In the genomic region with DNA sequence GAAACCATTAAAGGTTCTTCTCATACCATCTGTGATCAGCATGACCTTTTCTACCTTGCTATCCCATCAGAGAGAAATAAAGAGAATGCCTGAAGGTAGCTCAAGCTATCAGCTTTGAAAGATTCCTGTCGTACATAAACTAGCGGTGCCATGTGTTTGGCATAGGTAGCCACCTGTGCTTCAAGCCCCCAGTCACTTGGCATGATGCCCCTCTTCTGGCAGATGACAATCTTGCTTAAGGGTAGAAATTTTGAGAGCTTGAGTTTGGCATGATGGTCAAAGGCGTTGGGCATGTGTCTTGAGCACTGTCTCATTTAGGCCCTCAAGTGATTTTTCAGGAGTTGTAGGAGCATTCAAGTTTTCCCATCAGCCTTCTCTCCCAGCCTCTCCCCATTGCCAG, we compare ENCODE assay signal across 26 mouse cellular contexts.
"Had no signal": no experiment of that assay in that cellular context is flagged by ENCODE, and none has a peak within 500 bp of the region (broad histone marks: within the 10 kb centered on the region; RNA-seq: fewer than 3 reads in every experiment).

No protein-coding gene starts in this region.

- H3K27ac ChIP-seq: kidney, embryonic 15.5 days; left cerebral cortex, adult 2 months; limb, embryonic 10.5 days; limb, embryonic 13.5 days; liver, embryonic 12.5 days; liver, embryonic 15.5 days; lung, embryonic 15.5 days; midbrain, embryonic 10.5 days; midbrain, embryonic 15.5 days; neural tube, embryonic 12.5 days; neural tube, embryonic 15.5 days; stomach, postnatal 0 days had no signal

- H3K4me3 ChIP-seq: kidney, embryonic 15.5 days; left cerebral cortex, adult 2 months; limb, embryonic 10.5 days; limb, embryonic 13.5 days; liver, embryonic 12.5 days; liver, embryonic 15.5 days; lung, embryonic 15.5 days; megakaryocyte, embryonic 14.5 days; midbrain, embryonic 10.5 days; midbrain, embryonic 15.5 days; neural tube, embryonic 12.5 days; neural tube, embryonic 15.5 days had no signal

- ATAC-seq: liver, embryonic 12.5 days; midbrain, embryonic 15.5 days had no signal

- H3K9ac ChIP-seq: kidney, embryonic 15.5 days; limb, embryonic 13.5 days; liver, embryonic 12.5 days; liver, embryonic 15.5 days; lung, embryonic 15.5 days; midbrain, embryonic 15.5 days; neural tube, embryonic 12.5 days; neural tube, embryonic 15.5 days had no signal

- DNase-seq: kidney, postnatal 10 days; kidney, postnatal 36 days; layer of hippocampus, postnatal 36 days; liver; lung, adult 18-20 months; lung, postnatal 10 days; lung, postnatal 36 days; right cerebral cortex, adult 18-20 months; right cerebral cortex, postnatal 14 days; right cerebral cortex, postnatal 4 days; thymus, adult 2 months; thymus, postnatal 14 days; thymus, postnatal 4 days had no signal

- H3K36me3 ChIP-seq: kidney, embryonic 15.5 days; limb, embryonic 10.5 days; limb, embryonic 13.5 days; liver, embryonic 12.5 days; liver, embryonic 15.5 days; lung, embryonic 15.5 days; midbrain, embryonic 10.5 days; midbrain, embryonic 15.5 days; neural tube, embryonic 12.5 days; neural tube, embryonic 15.5 days had no signal

- H3K4me2 ChIP-seq: kidney, embryonic 15.5 days; limb, embryonic 13.5 days; liver, embryonic 12.5 days; liver, embryonic 15.5 days; lung, embryonic 15.5 days; midbrain, embryonic 15.5 days; neural tube, embryonic 12.5 days; neural tube, embryonic 15.5 days had no signal

- H3K9me3 ChIP-seq: kidney, embryonic 15.5 days; limb, embryonic 10.5 days; limb, embryonic 13.5 days; liver, embryonic 12.5 days; liver, embryonic 15.5 days; lung, embryonic 15.5 days; megakaryocyte, embryonic 14.5 days; midbrain, embryonic 10.5 days; midbrain, embryonic 15.5 days; neural tube, embryonic 12.5 days; neural tube, embryonic 15.5 days had no signal

- H3K4me1 ChIP-seq: kidney, embryonic 15.5 days; limb, embryonic 10.5 days; limb, embryonic 13.5 days; liver, embryonic 12.5 days; liver, embryonic 15.5 days; lung, embryonic 15.5 days; megakaryocyte, embryonic 14.5 days; midbrain, embryonic 10.5 days; midbrain, embryonic 15.5 days; neural tube, embryonic 12.5 days had no signal

- H3K27me3 ChIP-seq: kidney, embryonic 15.5 days; limb, embryonic 13.5 days; liver, embryonic 12.5 days; liver, embryonic 15.5 days; lung, embryonic 15.5 days; megakaryocyte, embryonic 14.5 days; midbrain, embryonic 15.5 days; neural tube, embryonic 12.5 days; neural tube, embryonic 15.5 days had no signal
